Mouse (Mus musculus) midbrain, embryonic 11.5 days (tissue): Measurements from ENCODE around the gene Uchl4. TPM values are rescaled to one million over a fixed set of nuclear protein-coding genes. Genes with fewer than 3 reads are reported as not detected.
A peak's percentile ranks its signal among the peaks of the same experiment; 100 is the strongest.
"Not testable (repeated sequence)": the region's sequence is repeated elsewhere in the genome, so short reads cannot be mapped to it uniquely, and the experiment has no call there.

ENCODE experiments used
- ATAC-seq: fragments of 200-750 bp; cut with Nextera tagmentation; 2 replicates; pipeline ENCODE4 v1.8.0; 2017; ENCODE audit warnings: moderate TSS enrichment, moderate library complexity; ENCODE audit not compliant: low FRiP score
- DNase-seq: peaks from one replicate; pipeline ENCODE4 v3.0.0; 2015; ENCODE audit warnings: low spot score; ENCODE audit errors: missing footprints
- H3K27ac ChIP-seq: fragments of 300-500 bp; sonication (generic); 2 replicates; pipeline ENCODE4 v1.5.1; 2014; ENCODE audit warnings: low read depth, low read length
- H3K27me3 ChIP-seq: fragments of 300-500 bp; sonication (generic); 2 replicates; pipeline ENCODE4 v1.6.1; 2014; ENCODE audit warnings: mild to moderate bottlenecking, low read length, moderate library complexity, mixed read lengths; ENCODE audit not compliant: control insufficient read depth, insufficient read depth
- H3K36me3 ChIP-seq: fragments of 300-500 bp; sonication (generic); 2 replicates; pipeline ENCODE4 v1.6.1; 2014; ENCODE audit warnings: mild to moderate bottlenecking, low read length, moderate library complexity, mixed read lengths; ENCODE audit not compliant: control insufficient read depth, insufficient read depth
- H3K4me1 ChIP-seq: fragments of 300-500 bp; sonication (generic); 2 replicates; pipeline ENCODE4 v1.6.1; 2014; ENCODE audit warnings: low read length; ENCODE audit not compliant: control insufficient read depth, insufficient read depth
- H3K4me2 ChIP-seq: fragments of 300-500 bp; sonication (generic); 2 replicates; pipeline ENCODE4 v1.6.1; 2014; ENCODE audit warnings: mild to moderate bottlenecking, moderate library complexity
- H3K4me3 ChIP-seq: fragments of 300-500 bp; sonication (generic); 2 replicates; pipeline ENCODE4 v1.5.1; 2014; ENCODE audit warnings: low read depth, low read length
- H3K9ac ChIP-seq: fragments of 300-500 bp; sonication (generic); 2 replicates; pipeline ENCODE4 v1.6.1; 2014; ENCODE audit warnings: low read length
- H3K9me3 ChIP-seq: fragments of 300-500 bp; sonication (generic); 2 replicates; pipeline ENCODE4 v1.6.1; 2016; ENCODE audit warnings: low read length; ENCODE audit not compliant: control insufficient read depth
- WGBS: fragments of 180-500 bp; shearing (Covaris S2); extraction: QIAGEN DNeasy Blood & Tissue Kit; methylation state at CpG from one replicate; pipeline ENCODE4 v1.1.7; 2014; 5-methylcytosine and 5-hydroxymethylcytosine counted together
- polyA plus RNA-seq: library from polyadenylated mRNA; unstranded; fragments of >200 nt; fragmentation: Nextera tagmentation; extraction: Ambion mirVana; gene quantifications from 2 replicates; pipeline ENCODE4 v1.2.1, GENCODE M21; 2014

The Uchl4 gene
- polyA plus RNA-seq, 1 experiment from 2014 or later: 2.6 TPM

- Histone ChIP-seq H3K36me3 (no peaks in the 10 kb centered on the region), H3K27ac (no peak overlapping the region), H3K4me2 (no peak overlapping the region), H3K4me3 (no peak overlapping the region), H3K9ac (no peak overlapping the region), H3K4me1 (no peaks in the 10 kb centered on the region), H3K9me3 (no peaks in the 10 kb centered on the region), H3K27me3 (no peaks in the 10 kb centered on the region)
- ATAC-seq (no peak), DNase-seq (no peak)
- 92% methylated on average over 5 of the region's 5 CpGs for WGBS
Observed at GRCm38 (mm10) chr9:64259906-64260305, 24.9 kb downstream of the Uchl4 start.

GRCm38 (mm10) chr9:64261023-64261422, 26.0 kb downstream of the Uchl4 start:
- no peak for DNase-seq
- no peak for ATAC-seq
- H3K4me3 ChIP-seq: no peak overlapping the region
- H3K4me2 ChIP-seq: no peak overlapping the region
- 89% methylated on average over 4 of the region's 4 CpGs for WGBS
- H3K9me3 ChIP-seq: no peaks in the 10 kb centered on the region
- no peak overlapping the region for H3K9ac ChIP-seq
- H3K27ac ChIP-seq: no peak overlapping the region
- no peaks in the 10 kb centered on the region for H3K27me3 ChIP-seq
- no peaks in the 10 kb centered on the region for H3K4me1 ChIP-seq
- H3K36me3 ChIP-seq: no peaks in the 10 kb centered on the region

DNA sequence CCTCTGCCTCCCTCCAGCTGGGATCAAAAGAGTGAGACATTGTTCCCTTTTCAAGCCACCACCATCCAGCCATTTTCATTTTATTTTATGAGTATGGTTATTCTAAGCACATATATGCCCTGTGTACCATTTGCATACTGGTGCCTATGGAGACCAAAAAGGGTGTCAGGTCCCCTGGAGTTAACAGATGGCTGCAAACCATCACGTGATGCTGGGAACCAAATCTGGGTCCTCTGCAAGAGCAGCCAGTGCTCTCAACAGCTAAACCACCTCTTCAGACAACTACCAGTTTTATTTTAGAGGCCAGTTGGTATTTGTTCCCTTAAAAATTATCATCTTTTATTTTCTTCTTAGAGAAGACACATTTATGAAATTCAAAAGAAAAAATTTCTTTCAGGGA, 29.8 kb downstream of the Uchl4 start:
- H3K9me3 ChIP-seq: no peaks in the 10 kb centered on the region
- H3K27ac ChIP-seq: no peak overlapping the region
- no peak for DNase-seq
- no peaks in the 10 kb centered on the region for H3K4me1 ChIP-seq
- H3K27me3 ChIP-seq: no peaks in the 10 kb centered on the region
- H3K9ac ChIP-seq: no peak overlapping the region
- no peak for ATAC-seq
- no peaks in the 10 kb centered on the region for H3K36me3 ChIP-seq
- WGBS: 58% methylated on average over 1 of the region's 1 CpGs
- no peak overlapping the region for H3K4me2 ChIP-seq
- no peak overlapping the region for H3K4me3 ChIP-seq

- no peak overlapping the region for H3K9ac ChIP-seq
Observed at GRCm38 (mm10) chr9:64267231-64267630, 32.2 kb downstream of the Uchl4 start.

DNA sequence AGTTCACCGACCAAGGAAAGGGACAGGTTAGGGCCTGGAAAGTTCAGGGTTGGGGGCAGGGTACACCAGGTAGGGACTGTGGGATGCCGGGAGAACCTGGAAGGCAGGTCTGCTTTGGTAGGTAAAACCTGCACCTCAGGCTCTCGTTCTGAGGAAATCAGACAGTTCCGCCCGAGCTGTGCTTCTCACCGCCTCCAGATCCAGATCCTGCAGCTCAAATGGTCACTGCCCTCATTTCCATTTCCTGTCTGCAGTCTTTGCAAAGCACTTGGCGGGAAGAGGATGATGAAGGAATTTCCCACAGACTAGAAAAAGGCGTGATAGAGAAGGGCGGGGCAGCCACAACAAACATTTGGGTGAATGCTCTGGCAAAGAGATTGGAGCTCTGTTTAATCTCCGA, 33.2 kb downstream of the Uchl4 start:
- Histone ChIP-seq H3K9ac (no peak overlapping the region), H3K4me1 (no peaks in the 10 kb centered on the region), H3K4me2 (no peak overlapping the region), H3K27me3 (no peaks in the 10 kb centered on the region), H3K36me3 (no peaks in the 10 kb centered on the region), H3K9me3 (no peaks in the 10 kb centered on the region), H3K27ac (no peak overlapping the region), H3K4me3 (no peak overlapping the region)
- 89% methylated on average over 10 of the region's 10 CpGs for WGBS
- DNase-seq: peak; percentile 68
- ATAC-seq: no peak

More at GRCm38 (mm10) chr9:64267231-64267630, 32.2 kb downstream of the Uchl4 start:
- Histone ChIP-seq H3K9me3 (no peaks in the 10 kb centered on the region), H3K4me2 (no peak overlapping the region), H3K4me3 (no peak overlapping the region), H3K27me3 (no peaks in the 10 kb centered on the region), H3K36me3 (no peaks in the 10 kb centered on the region), H3K27ac (no peak overlapping the region), H3K4me1 (no peaks in the 10 kb centered on the region)
- DNase-seq: no peak
- 90% methylated on average over 1 of the region's 1 CpGs for WGBS
- ATAC-seq: no peak

GRCm38 (mm10) chr9:64268836-64269235, 33.8 kb downstream of the Uchl4 start:
- H3K4me3 ChIP-seq, DNase-seq, H3K9me3 ChIP-seq, H3K9ac ChIP-seq, H3K4me1 ChIP-seq, H3K36me3 ChIP-seq, H3K4me2 ChIP-seq, H3K27me3 ChIP-seq, ATAC-seq, H3K27ac ChIP-seq: not testable (repeated sequence)
- WGBS: 95% methylated on average over 8 of the region's 8 CpGs

DNA sequence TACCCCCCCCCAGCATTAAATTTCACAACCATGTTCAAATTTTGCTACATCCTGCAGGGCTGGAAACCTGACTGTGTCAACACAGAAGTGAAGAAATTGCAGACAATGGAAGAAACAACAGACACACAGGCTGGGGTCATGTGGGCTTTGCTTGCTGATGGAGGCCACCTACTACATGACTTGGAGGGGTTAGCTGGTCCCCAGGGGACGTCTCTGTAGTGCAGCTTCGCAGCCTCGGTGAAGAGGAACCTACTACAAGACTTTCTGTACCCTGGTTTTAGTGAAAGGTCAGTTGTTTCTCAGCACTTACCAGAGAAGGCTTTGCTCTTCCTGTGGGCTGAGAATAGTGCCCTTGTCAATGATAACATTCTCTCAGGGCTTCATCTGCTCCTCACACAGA, 36.2 kb downstream of the Uchl4 start:
- H3K36me3 ChIP-seq: no peaks in the 10 kb centered on the region
- no peak overlapping the region for H3K4me2 ChIP-seq
- WGBS: 74% methylated on average over 3 of the region's 3 CpGs
- H3K4me3 ChIP-seq: no peak overlapping the region
- DNase-seq (no peak), ATAC-seq (no peak)
- H3K9me3 ChIP-seq: no peaks in the 10 kb centered on the region
- H3K9ac ChIP-seq: no peak overlapping the region
- H3K27me3 ChIP-seq: no peaks in the 10 kb centered on the region
- no peak overlapping the region for H3K27ac ChIP-seq
- no peaks in the 10 kb centered on the region for H3K4me1 ChIP-seq

- no peak for ATAC-seq
- Histone ChIP-seq H3K9ac (no peak overlapping the region), H3K27me3 (no peaks in the 10 kb centered on the region), H3K4me2 (no peak overlapping the region), H3K36me3 (no peaks in the 10 kb centered on the region), H3K9me3 (no peaks in the 10 kb centered on the region), H3K27ac (no peak overlapping the region), H3K4me3 (no peak overlapping the region), H3K4me1 (no peaks in the 10 kb centered on the region)
- WGBS: 44% methylated on average over 7 of the region's 7 CpGs
- DNase-seq: peak; percentile 69
Observed at GRCm38 (mm10) chr9:64272611-64273010, 37.6 kb downstream of the Uchl4 start.

GRCm38 (mm10) chr9:64273757-64274156, 38.8 kb downstream of the Uchl4 start:
- WGBS: 74% methylated on average over 4 of the region's 4 CpGs
- Histone ChIP-seq H3K36me3 (no peaks in the 10 kb centered on the region), H3K9ac (no peak overlapping the region)

GRCm38 (mm10) chr9:64274291-64274690, 39.3 kb downstream of the Uchl4 start:
- H3K4me2 ChIP-seq: no peak overlapping the region
- no peak overlapping the region for H3K4me3 ChIP-seq
- no peaks in the 10 kb centered on the region for H3K36me3 ChIP-seq
- H3K9ac ChIP-seq: no peak overlapping the region
- ATAC-seq (no peak), DNase-seq (peak; percentile 64)
- no peaks in the 10 kb centered on the region for H3K27me3 ChIP-seq
- no peaks in the 10 kb centered on the region for H3K9me3 ChIP-seq
- WGBS: 83% methylated on average over 4 of the region's 4 CpGs
- H3K27ac ChIP-seq: no peak overlapping the region
- no peaks in the 10 kb centered on the region for H3K4me1 ChIP-seq

More at GRCm38 (mm10) chr9:64273757-64274156, 38.8 kb downstream of the Uchl4 start:
- Histone ChIP-seq H3K27me3 (no peaks in the 10 kb centered on the region), H3K4me3 (no peak overlapping the region), H3K27ac (no peak overlapping the region), H3K4me2 (no peak overlapping the region), H3K9me3 (no peaks in the 10 kb centered on the region), H3K4me1 (no peaks in the 10 kb centered on the region)
- ATAC-seq (no peak), DNase-seq (peak; percentile 17)
